Mouse (Mus musculus): ENCODE results near the gene Ppig. TPM values are rescaled to one million over a fixed set of nuclear protein-coding genes. Genes with fewer than 3 reads are reported as not detected.
"Not testable (repeated sequence)": the region's sequence is repeated elsewhere in the genome, so short reads cannot be mapped to it uniquely, and the experiment has no call there.

The Ppig gene
- total RNA-seq (2021) = 10 to 100 TPM; 51.2 to 67.6 TPM

DNA sequence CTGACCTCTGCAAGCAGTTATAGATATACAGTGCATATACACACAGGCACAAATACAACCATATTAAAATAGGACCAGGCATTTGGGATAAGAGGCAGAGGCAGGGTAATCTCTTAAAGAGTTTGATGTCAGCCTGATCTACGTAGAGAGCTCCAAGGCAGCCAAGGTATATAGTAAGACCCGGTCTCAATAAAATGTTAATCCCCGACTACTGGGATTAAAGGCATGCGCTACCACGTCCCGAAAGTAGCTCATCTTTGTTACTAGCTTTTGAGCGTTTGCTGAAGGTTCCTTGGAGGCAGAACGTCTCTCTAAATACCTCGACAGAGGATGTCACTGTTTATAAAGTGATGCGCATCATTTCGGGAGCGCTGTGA lies at the start of gene Ppig:
Gene Ppig, plus strand, starts transcription at position 273 of the 377 bp plus-strand sequence.
- no peak for DNase-seq (ENCODE audit: low spot score in 2 of 2)
- intact Hi-C loops (cut with DNase I) = loop anchor here (2.0 to 5.0 kb wide), 2 partner anchors 67 to 140 kb away; partner anchors contain the start of genes Ccdc173, Phospho2 and Ssb

- intact Hi-C loops (cut with DNase I) = no loop called here
- DNase-seq (ENCODE audit: low spot score in 2 of 2) = no peak
These were observed 48.6 kb upstream of the Ppig start for GRCm38 (mm10) chr2:69673723-69674122.

DNA sequence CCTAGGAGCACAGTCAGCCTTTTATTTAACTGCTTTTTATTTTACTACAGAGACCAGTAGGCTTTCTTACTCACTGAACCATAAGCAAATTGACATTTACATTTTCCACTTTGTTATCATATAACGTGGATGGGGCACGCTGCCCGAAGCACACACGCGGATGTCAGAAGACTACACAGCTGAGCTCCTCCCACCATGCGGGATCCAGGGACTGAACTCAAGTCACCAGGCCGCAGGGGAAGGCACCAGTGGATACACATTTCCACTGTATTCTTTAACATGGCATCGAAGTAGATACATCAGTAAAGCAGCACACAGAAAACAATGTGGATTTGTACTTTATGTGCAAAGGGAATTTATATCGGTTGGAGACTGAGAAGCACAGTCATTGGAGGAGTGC lies 47.1 kb upstream of the Ppig start:
- intact Hi-C loops (cut with DNase I) = no loop called here
- DNase-seq (ENCODE audit: low spot score in 2 of 2) = no peak

DNA sequence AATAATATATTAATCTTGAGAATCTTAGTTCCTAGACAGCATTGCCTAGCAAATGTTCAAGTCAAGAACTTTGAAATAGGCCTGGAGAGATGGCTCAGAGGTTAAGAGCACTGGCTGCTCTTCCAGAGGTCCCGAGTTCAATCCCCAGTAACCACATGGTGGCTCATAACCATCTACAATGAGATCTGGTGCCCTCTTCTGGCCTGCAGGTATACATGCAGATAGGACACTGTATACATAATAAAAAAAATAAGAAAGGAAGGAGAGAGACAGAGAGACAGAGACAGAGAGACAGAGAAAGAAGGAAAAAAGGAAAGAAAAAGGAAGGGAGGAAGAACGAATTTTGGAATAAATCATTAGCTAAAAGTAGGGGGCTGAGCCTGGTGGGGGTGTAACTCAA lies 45.6 kb upstream of the Ppig start:
- no peak for DNase-seq (ENCODE audit: low spot score in 2 of 2)
- intact Hi-C loops (cut with DNase I) = no loop called here

GRCm38 (mm10) chr2:69677215-69677614 lies 45.1 kb upstream of the Ppig start:
- DNase-seq (ENCODE audit: low spot score in 2 of 2); intact Hi-C loops (cut with DNase I): not testable (repeated sequence)

DNA sequence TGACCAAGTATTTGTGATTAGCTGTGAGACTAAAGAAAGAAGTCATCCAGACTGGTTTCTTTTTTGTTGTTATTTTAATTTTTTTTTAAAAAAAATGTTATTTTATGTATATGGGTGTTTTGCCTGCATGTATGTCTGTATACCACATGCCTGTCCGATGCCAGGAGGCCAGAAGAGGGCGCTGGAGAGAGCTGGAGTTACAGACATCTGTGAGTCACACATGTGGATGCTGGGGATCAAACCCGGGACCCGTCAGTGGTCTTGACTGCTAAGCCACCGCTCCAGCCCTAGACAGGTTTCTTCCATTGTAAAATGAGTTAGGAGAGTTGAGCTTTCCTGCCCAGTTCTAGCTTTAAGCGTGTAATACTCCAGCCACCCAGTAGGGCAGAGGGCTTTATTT lies 42.4 kb upstream of the Ppig start:
- DNase-seq (ENCODE audit: low spot score in 2 of 2) = no peak
- intact Hi-C loops (cut with DNase I) = no loop called here

DNA sequence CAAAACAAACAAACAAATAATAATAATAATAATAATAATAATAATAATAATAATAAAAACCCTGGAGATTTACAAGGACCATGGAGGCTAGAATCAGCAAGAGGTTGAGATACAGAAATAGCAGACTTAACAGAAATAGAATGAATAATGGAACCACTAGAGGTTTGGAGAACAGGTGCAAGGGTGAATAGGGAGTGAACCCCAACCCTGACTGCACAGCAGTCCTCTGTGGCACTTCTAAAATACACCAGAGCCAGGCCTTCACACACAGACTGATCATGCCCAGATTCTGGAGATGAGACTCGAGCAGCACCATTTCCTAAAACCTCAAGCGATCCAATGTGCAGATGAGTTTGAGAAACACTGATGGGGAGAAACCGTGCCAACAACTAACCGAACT lies 40.4 kb upstream of the Ppig start:
- no peak for DNase-seq (ENCODE audit: low spot score in 2 of 2)
- intact Hi-C loops (cut with DNase I) = no loop called here

- DNase-seq (ENCODE audit: low spot score in 2 of 2) = no peak
- intact Hi-C loops (cut with DNase I) = no loop called here
These were observed 39.1 kb upstream of the Ppig start for GRCm38 (mm10) chr2:69683036-69683805.

GRCm38 (mm10) chr2:69684488-69684887 lies 37.9 kb upstream of the Ppig start:
- no peak for DNase-seq (ENCODE audit: low spot score in 2 of 2)
- intact Hi-C loops (cut with DNase I) = no loop called here

DNA sequence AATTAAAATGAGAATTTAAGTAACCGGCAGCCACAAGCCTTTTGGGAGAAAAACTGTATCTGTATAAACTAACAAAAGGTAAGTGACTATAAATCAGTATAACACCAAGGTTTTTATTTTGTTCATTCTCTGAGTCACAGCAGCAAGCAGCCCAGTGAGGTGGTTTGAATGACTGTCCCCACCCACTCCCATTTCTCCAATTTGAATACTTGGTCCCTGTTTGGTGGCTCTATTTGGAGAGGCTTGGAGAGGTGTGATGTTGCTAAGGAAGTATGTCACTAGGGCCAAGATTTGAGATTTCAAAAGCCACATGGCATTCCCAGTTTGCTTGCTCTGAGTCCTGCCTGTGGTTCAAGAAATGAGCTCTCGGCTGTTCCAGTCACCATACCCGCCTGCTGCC lies 32.1 kb upstream of the Ppig start:
- no peak for DNase-seq (ENCODE audit: low spot score in 2 of 2)

GRCm38 (mm10) chr2:69690843-69691242 lies 31.5 kb upstream of the Ppig start:
- DNase-seq (ENCODE audit: low spot score in 2 of 2) = no peak
- intact Hi-C loops (cut with DNase I) = no loop called here

More for the DNA sequence above, 32.1 kb upstream of the Ppig start:
- intact Hi-C loops (cut with DNase I) = no loop called here

DNA sequence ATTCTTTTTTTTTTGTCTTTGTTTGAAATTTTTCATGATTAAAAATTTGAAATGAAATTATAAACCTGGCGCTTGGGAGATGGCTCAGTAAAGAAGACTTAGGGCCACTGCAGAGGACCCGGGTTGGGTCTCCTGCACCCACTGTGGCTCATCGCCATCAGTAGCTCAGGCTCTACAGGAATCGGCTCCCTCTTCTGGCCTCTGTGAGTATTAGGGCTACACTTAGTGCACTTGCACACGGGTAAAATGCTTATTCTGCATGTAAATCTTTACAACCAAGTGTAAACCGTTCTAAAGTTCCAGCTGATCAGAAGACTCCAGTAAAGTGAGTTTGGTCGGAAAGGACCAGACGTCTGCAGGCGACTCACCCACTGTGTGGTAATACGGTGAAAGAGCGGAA lies 28.8 kb upstream of the Ppig start:
- intact Hi-C loops (cut with DNase I) = no loop called here
- DNase-seq (ENCODE audit: low spot score in 2 of 2) = no peak

DNA sequence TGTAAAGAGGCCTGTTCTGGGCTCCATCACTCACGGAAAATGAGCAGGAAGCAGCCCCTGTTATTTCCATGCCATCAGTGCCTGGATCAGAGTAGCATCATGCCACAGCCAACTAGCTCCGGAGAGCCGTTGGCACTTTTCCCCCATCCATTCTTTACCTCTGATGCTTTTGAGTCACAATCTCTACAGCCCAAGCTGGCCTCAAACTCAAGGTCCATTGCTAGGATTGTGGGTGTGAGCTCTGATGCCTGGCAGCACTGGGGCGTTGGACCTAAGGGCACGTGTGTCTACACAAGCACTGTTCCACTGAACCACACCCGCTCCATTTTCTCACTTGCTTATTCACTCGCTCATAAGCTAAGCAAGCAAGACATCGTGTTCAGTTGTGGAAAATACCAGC lies 21.9 kb upstream of the Ppig start:
- DNase-seq (ENCODE audit: low spot score in 2 of 2) = no peak
- intact Hi-C loops (cut with DNase I) = loop anchor here (5.0 kb wide), 1 partner anchor 47 kb away; no protein-coding TSS in a partner anchor

- DNase-seq (ENCODE audit: low spot score in 2 of 2) = peak in 1 of 2 experiments; percentile 19
- intact Hi-C loops (cut with DNase I) = no loop called here
These were observed 10.2 kb upstream of the Ppig start for GRCm38 (mm10) chr2:69712171-69712570.

GRCm38 (mm10) chr2:69712981-69713625 lies 9.2 kb upstream of the Ppig start, which contains the start of gene Fastkd1:
TSS of gene Fastkd1 (minus strand) at chr2:69713516.
- peak; percentile 90 to 92 for DNase-seq (ENCODE audit: low spot score in 2 of 2)
- intact Hi-C loops (cut with DNase I) = no loop called here

DNA sequence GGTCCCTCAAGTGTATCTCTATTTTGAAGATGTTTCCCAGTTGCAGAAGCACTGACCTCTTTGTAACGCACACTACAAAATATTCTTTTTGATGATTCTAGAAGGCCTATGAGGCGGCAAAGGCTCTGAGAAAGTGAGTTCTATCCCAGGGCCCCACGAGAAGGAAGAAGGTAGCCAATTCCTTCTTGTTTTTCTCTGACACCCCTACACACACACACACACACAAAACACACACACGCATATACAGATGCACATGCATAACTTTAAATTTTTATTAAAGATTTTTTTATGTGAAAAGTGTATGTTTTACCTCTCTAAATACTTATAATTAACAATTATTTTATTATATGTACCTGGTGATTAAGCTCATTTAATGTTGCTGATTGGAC lies 8.7 kb upstream of the Ppig start:
- intact Hi-C loops (cut with DNase I) = no loop called here
- DNase-seq (ENCODE audit: low spot score in 2 of 2) = no peak

DNA sequence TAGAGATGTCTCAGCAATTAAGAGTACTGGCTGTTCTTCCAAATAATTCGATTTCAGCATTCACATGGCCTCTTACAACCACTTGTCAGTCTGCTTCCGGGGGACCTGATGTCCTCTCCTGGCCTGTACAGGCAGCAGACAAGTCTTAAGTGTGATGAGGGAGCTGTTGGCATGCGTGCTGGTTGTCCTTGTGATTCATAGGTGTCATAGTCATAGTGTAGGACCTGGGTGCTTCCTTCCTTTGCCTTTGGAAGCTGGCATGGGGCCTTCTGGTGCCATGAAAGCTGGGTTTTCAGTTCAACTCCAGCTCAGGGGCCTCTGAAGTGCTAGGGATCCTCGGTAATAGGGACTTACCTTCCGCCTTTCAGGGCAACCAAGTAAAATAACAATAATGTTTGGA lies 8.2 kb upstream of the Ppig start:
- DNase-seq (ENCODE audit: low spot score in 2 of 2) = no peak
- intact Hi-C loops (cut with DNase I) = no loop called here

GRCm38 (mm10) chr2:69716483-69716882 lies 5.9 kb upstream of the Ppig start:
- no peak for DNase-seq (ENCODE audit: low spot score in 2 of 2)
- intact Hi-C loops (cut with DNase I) = no loop called here

DNA sequence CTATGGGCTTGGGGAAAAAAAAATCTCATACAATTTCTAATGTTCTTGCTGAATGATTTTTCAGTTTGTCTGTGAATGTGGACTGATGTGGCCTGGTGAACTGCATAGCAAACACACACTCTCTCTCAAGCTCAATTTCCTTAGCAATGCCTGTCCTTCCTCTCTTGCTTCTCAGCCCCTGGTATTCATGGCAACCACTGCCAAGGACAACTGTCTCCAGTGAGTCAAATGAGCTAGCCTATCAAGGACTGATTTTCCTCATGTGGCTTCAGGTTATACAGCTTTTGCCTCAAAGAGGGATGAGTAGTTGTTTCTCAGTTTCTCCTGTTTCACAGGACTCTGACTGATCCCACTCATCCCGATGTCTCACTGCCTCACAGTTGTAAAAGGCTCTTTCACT lies 3.2 kb upstream of the Ppig start:
- intact Hi-C loops (cut with DNase I) = no loop called here
- DNase-seq (ENCODE audit: low spot score in 2 of 2) = no peak

GRCm38 (mm10) chr2:69722650-69723518 lies 539 bp downstream of the Ppig start:
- intact Hi-C loops (cut with DNase I) = loop anchor here (2.0 to 5.0 kb wide), 2 partner anchors 66 to 139 kb away; partner anchors contain the start of genes Ccdc173, Phospho2 and Ssb
- peak; percentile 95 to 96 for DNase-seq (ENCODE audit: low spot score in 2 of 2)
